Mouse (Mus musculus) midbrain, embryonic 11.5 days (tissue): ENCODE measurements around the gene Snx22. TPM values are rescaled to one million over a fixed set of nuclear protein-coding genes. Genes with fewer than 3 reads are reported as not detected.
A peak's percentile ranks its signal among the peaks of the same experiment; 100 is the strongest.

Experiments used
- ATAC-seq: fragments of 200-750 bp; cut with Nextera tagmentation; 2 replicates; pipeline ENCODE4 v1.8.0; 2017; ENCODE audit warnings: moderate TSS enrichment, moderate library complexity; ENCODE audit not compliant: low FRiP score
- DNase-seq: peaks from one replicate; pipeline ENCODE4 v3.0.0; 2015; ENCODE audit warnings: low spot score; ENCODE audit errors: missing footprints
- H3K27ac ChIP-seq: fragments of 300-500 bp; sonication (generic); 2 replicates; pipeline ENCODE4 v1.5.1; 2014; ENCODE audit warnings: low read depth, low read length
- H3K27me3 ChIP-seq: fragments of 300-500 bp; sonication (generic); 2 replicates; pipeline ENCODE4 v1.6.1; 2014; ENCODE audit warnings: mild to moderate bottlenecking, low read length, moderate library complexity, mixed read lengths; ENCODE audit not compliant: control insufficient read depth, insufficient read depth
- H3K36me3 ChIP-seq: fragments of 300-500 bp; sonication (generic); 2 replicates; pipeline ENCODE4 v1.6.1; 2014; ENCODE audit warnings: mild to moderate bottlenecking, low read length, moderate library complexity, mixed read lengths; ENCODE audit not compliant: control insufficient read depth, insufficient read depth
- H3K4me1 ChIP-seq: fragments of 300-500 bp; sonication (generic); 2 replicates; pipeline ENCODE4 v1.6.1; 2014; ENCODE audit warnings: low read length; ENCODE audit not compliant: control insufficient read depth, insufficient read depth
- H3K4me2 ChIP-seq: fragments of 300-500 bp; sonication (generic); 2 replicates; pipeline ENCODE4 v1.6.1; 2014; ENCODE audit warnings: mild to moderate bottlenecking, moderate library complexity
- H3K4me3 ChIP-seq: fragments of 300-500 bp; sonication (generic); 2 replicates; pipeline ENCODE4 v1.5.1; 2014; ENCODE audit warnings: low read depth, low read length
- H3K9ac ChIP-seq: fragments of 300-500 bp; sonication (generic); 2 replicates; pipeline ENCODE4 v1.6.1; 2014; ENCODE audit warnings: low read length
- H3K9me3 ChIP-seq: fragments of 300-500 bp; sonication (generic); 2 replicates; pipeline ENCODE4 v1.6.1; 2016; ENCODE audit warnings: low read length; ENCODE audit not compliant: control insufficient read depth
- WGBS: fragments of 180-500 bp; shearing (Covaris S2); extraction: QIAGEN DNeasy Blood & Tissue Kit; methylation state at CpG from one replicate; pipeline ENCODE4 v1.1.7; 2014; 5-methylcytosine and 5-hydroxymethylcytosine counted together
- polyA plus RNA-seq: library from polyadenylated mRNA; unstranded; fragments of >200 nt; fragmentation: Nextera tagmentation; extraction: Ambion mirVana; gene quantifications from 2 replicates; pipeline ENCODE4 v1.2.1, GENCODE M21; 2014

Gene Snx22
- polyA plus RNA-seq = 1.8 and 2.2 TPM in 2 replicates

- Histone ChIP-seq H3K4me2 (peak within 1 kb of the TSS; percentile 88), H3K27ac (no peak within 1 kb of the TSS), H3K9me3 (no peaks in the 10 kb centered on the region), H3K4me1 (0 out of 2 replicates have a peak, but pooled peaks cover 3% of the 10 kb centered on the region), H3K27me3 (peaks cover 32% of the 10 kb centered on the region), H3K36me3 (peaks cover 15% of the 10 kb centered on the region), H3K9ac (peak within 1 kb of the TSS; percentile 52), H3K4me3 (peak within 1 kb of the TSS; percentile 47)
- DNase-seq (peak; percentile 96), ATAC-seq (peak; percentile 88)
- WGBS = 0% methylated on average over 22 of the region's 22 CpGs
Measured at GRCm38 (mm10) chr9:66069583-66069982, at the start of gene Snx22. Gene Snx22, minus strand, starts transcription at chr9:66069719.

GRCm38 (mm10) chr9:66116890-66117289 is 47.4 kb upstream of the Snx22 start:
- no peak overlapping the region for H3K27ac ChIP-seq

GRCm38 (mm10) chr9:66114341-66114740 is 44.8 kb upstream of the Snx22 start:
- no peaks in the 10 kb centered on the region for H3K9me3 ChIP-seq
- DNase-seq = no peak
- peaks cover 3% of the 10 kb centered on the region; the same call in 1 of the 2 replicates for H3K36me3 ChIP-seq
- no peak overlapping the region for H3K4me3 ChIP-seq
- 92% methylated on average over 3 of the region's 3 CpGs for WGBS
- no peak for ATAC-seq
- H3K27ac ChIP-seq = no peak overlapping the region
- H3K9ac ChIP-seq = no peak overlapping the region
- no peaks in the 10 kb centered on the region for H3K27me3 ChIP-seq
- H3K4me2 ChIP-seq = no peak overlapping the region
- peaks cover 12% of the 10 kb centered on the region for H3K4me1 ChIP-seq

More at GRCm38 (mm10) chr9:66116890-66117289, 47.4 kb upstream of the Snx22 start:
- DNase-seq (no peak), ATAC-seq (no peak)
- no peaks in the 10 kb centered on the region for H3K27me3 ChIP-seq
- H3K4me1 ChIP-seq = peaks cover 2% of the 10 kb centered on the region; the same call in 1 of the 2 replicates
- peaks cover 3% of the 10 kb centered on the region; the same call in 1 of the 2 replicates for H3K36me3 ChIP-seq
- H3K4me3 ChIP-seq = no peak overlapping the region
- peak overlapping the region; percentile 20; the same call in 1 of the 2 replicates for H3K9ac ChIP-seq
- WGBS = 64% methylated on average over 8 of the region's 8 CpGs
- no peaks in the 10 kb centered on the region for H3K9me3 ChIP-seq
- H3K4me2 ChIP-seq = no peak overlapping the region

- H3K4me2 ChIP-seq = no peak overlapping the region
- no peaks in the 10 kb centered on the region for H3K9me3 ChIP-seq
- H3K9ac ChIP-seq = no peak overlapping the region
- no peak overlapping the region for H3K4me3 ChIP-seq
- peaks cover 9% of the 10 kb centered on the region for H3K4me1 ChIP-seq
- no peaks in the 10 kb centered on the region for H3K27me3 ChIP-seq
- WGBS = 41% methylated on average over 8 of the region's 8 CpGs
- DNase-seq (no peak), ATAC-seq (no peak)
- peak overlapping the region; percentile 38 for H3K27ac ChIP-seq
- peaks cover 15% of the 10 kb centered on the region for H3K36me3 ChIP-seq
Measured at GRCm38 (mm10) chr9:66110611-66111379, 41.3 kb upstream of the Snx22 start.

- H3K36me3 ChIP-seq = peaks cover 15% of the 10 kb centered on the region
- ATAC-seq (no peak), DNase-seq (no peak)
- H3K4me2 ChIP-seq = no peak overlapping the region
- peaks cover 9% of the 10 kb centered on the region for H3K4me1 ChIP-seq
- WGBS = 60% methylated on average over 8 of the region's 8 CpGs
- no peaks in the 10 kb centered on the region for H3K9me3 ChIP-seq
- peak overlapping the region; percentile 38 for H3K27ac ChIP-seq
- H3K9ac ChIP-seq = no peak overlapping the region
- no peaks in the 10 kb centered on the region for H3K27me3 ChIP-seq
- H3K4me3 ChIP-seq = no peak overlapping the region
Measured at GRCm38 (mm10) chr9:66110126-66110525, 40.6 kb upstream of the Snx22 start.

- no peaks in the 10 kb centered on the region for H3K9me3 ChIP-seq
- H3K4me1 ChIP-seq = peaks cover 9% of the 10 kb centered on the region
- H3K27ac ChIP-seq = no peak overlapping the region
- H3K4me3 ChIP-seq = no peak overlapping the region
- DNase-seq (no peak), ATAC-seq (no peak)
- H3K27me3 ChIP-seq = no peaks in the 10 kb centered on the region
- H3K9ac ChIP-seq = no peak overlapping the region
- no peak overlapping the region for H3K4me2 ChIP-seq
- H3K36me3 ChIP-seq = peaks cover 18% of the 10 kb centered on the region
- 93% methylated on average over 1 of the region's 1 CpGs for WGBS
Measured at GRCm38 (mm10) chr9:66109574-66109973, 40.1 kb upstream of the Snx22 start.

- WGBS = 91% methylated on average over 8 of the region's 8 CpGs
- Histone ChIP-seq H3K4me3 (no peak overlapping the region), H3K36me3 (peaks cover 31% of the 10 kb centered on the region; the same call in 1 of the 2 replicates)
Measured at GRCm38 (mm10) chr9:66105168-66105567, 35.6 kb upstream of the Snx22 start.

GRCm38 (mm10) chr9:66104601-66105000 is 35.1 kb upstream of the Snx22 start:
- 90% methylated on average over 4 of the region's 4 CpGs for WGBS
- H3K9ac ChIP-seq = no peak overlapping the region
- H3K4me1 ChIP-seq = no peaks in the 10 kb centered on the region
- H3K4me2 ChIP-seq = no peak overlapping the region
- H3K4me3 ChIP-seq = no peak overlapping the region
- H3K27ac ChIP-seq = no peak overlapping the region
- H3K9me3 ChIP-seq = no peaks in the 10 kb centered on the region
- no peaks in the 10 kb centered on the region for H3K27me3 ChIP-seq
- ATAC-seq = no peak
- peaks cover 35% of the 10 kb centered on the region; the same call in 1 of the 2 replicates for H3K36me3 ChIP-seq
- DNase-seq = no peak

More at GRCm38 (mm10) chr9:66105168-66105567, 35.6 kb upstream of the Snx22 start:
- no peak for DNase-seq
- Histone ChIP-seq H3K27me3 (no peaks in the 10 kb centered on the region), H3K4me2 (no peak overlapping the region), H3K4me1 (peaks cover 2% of the 10 kb centered on the region), H3K9me3 (no peaks in the 10 kb centered on the region), H3K9ac (no peak overlapping the region), H3K27ac (no peak overlapping the region)
- ATAC-seq = no peak

GRCm38 (mm10) chr9:66102668-66103067 is 33.1 kb upstream of the Snx22 start:
- 95% methylated on average over 6 of the region's 6 CpGs for WGBS
- Histone ChIP-seq H3K4me3 (no peak overlapping the region), H3K36me3 (peaks cover 33% of the 10 kb centered on the region; the same call in 1 of the 2 replicates), H3K27me3 (no peaks in the 10 kb centered on the region), H3K4me1 (no peaks in the 10 kb centered on the region), H3K9me3 (no peaks in the 10 kb centered on the region), H3K4me2 (no peak overlapping the region), H3K27ac (no peak overlapping the region), H3K9ac (no peak overlapping the region)
- ATAC-seq = no peak
- DNase-seq = peak; percentile 31
